Mouse (Mus musculus) cerebellum, postnatal 4 days (tissue): ENCODE measurements around the gene Rsph1.
A peak's percentile ranks its signal among the peaks of the same experiment; 100 is the strongest.

Experiments used
- DNase-seq, 2 experiments: peaks; one replicate each; pipeline ENCODE4 v3.0.0; 2022; ENCODE audit warnings: low spot score in 2 of 2, mixed read lengths in 1 of 2

The Rsph1 gene

DNA sequence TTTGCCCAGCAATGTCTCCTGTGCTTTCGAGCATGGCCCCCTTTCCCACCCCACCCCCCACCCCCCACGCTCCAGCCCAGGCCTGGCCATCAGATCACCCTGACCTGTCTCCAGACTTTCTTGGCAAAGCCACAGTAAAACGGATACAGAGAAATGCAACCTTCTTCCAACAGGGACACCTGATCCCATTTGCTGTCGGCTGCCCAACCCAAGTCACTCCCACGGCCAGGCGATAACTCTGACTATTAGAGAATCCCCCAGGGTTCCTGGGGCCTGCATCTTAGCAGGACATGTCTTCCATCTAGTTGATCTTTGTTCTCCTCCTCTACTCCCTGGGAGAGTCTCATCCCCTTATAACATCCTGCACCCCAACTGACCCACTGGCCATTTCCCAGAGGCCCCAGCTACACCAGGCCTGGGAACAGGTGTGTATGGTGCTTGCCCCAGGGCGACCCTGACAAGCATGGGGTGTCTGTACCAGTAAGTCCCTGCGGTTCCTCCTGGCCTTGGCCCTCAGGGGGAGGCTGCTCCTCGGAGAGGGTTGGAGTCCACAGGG is 18.8 kb downstream of the Rsph1 start:
- DNase-seq = no peak

DNA sequence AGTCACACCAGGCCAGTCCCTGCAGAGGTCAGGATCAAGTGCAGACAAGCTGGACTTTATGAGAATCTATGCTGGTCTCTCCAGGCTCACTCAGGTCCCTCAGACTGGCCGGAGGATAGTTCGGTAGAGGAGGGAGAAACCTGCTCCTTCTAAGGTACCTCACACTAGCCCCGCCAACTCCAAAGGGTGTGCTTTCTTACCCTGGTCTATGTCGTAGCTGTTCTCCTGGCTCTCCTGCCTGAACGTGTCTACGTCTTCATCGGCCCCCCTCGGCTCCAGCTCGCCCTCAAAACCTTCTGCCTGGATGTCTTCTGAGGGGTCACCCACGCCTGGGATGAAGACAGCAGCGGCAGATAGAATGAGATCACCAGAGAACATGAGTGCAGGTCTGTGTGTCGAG is 19.3 kb downstream of the Rsph1 start:
- no peak for DNase-seq

DNA sequence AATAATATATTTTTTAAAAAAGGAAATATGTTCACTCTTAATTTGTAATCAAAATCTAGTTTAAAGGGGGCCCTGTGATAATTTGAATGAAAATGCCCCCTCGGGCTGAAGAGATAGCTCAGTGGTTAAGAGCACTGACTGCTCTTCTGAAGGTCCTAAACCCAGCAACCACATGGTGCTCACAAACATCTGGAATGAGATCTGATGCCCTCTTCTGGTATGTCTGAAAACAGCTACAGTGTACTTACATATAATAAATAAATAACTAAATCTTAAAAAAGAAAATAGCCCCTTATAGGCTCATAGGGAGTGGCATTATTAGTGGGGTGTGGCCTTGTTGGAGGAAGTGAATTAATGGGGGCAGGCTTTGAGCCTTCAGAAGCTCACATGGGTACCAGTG is 20.0 kb downstream of the Rsph1 start:
- DNase-seq = no peak

DNA sequence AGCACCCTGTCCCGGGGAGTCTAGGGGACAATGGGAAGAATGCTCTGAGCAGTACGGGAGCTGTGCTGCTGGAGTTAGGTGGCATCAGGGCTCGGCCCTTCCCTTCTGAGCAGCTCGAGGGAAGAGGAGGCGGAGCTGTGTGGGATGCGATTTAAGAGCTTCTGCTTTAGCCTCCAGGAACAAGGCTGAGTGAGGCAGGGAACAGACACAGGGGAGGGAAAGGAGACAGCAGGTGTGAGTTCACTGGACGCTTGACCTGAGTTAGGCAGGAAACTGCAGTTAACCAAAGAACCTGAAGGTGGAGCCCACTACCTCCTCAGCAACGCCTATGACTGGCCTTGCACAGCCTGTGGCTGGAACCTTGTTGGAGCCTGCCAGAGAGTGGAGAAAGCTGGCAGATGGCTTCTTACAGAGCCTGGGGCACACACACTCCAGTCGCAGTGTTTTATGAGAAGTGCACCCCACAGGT is 22.7 kb downstream of the Rsph1 start:
- DNase-seq = peak; percentile 70 to 88

DNA sequence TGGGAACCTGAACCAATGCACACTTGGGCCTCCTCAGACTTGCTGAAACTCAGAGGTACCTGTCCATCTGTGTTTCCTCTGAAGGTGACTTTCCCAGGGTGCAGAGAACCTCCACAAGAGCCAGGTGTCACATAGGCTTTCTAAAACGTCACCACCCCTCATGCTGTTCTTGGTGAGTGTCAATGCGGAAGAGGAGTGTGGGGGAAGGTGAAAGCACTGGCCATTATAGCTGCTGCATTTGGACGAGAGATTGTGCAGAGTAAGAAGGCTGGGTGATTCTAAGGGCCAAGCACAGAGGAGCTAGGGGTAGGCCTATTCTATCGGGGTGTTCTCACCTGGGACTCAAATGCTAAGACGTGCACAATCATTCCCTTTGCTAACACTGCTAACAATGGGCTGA is 23.2 kb downstream of the Rsph1 start:
- DNase-seq = no peak

DNA sequence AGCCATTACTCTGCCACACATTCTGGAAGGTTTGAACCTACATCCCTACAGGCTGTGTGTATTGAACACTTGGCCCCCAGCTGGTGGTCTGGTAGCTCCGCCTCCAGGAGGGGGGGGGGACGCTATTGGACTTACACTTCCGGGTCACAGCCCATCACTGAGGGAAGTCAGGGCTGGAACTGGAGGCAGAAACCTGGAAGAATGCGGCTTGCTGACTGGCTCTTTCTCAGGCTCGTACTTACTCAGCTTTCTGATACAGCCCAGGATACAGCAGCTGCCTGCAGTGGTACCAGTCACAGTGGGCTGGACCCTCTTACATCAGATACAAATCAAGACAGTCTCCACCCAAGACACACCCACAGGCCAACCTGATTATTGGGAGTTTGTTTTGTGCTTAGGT is 30.0 kb downstream of the Rsph1 start:
- DNase-seq = no peak

DNA sequence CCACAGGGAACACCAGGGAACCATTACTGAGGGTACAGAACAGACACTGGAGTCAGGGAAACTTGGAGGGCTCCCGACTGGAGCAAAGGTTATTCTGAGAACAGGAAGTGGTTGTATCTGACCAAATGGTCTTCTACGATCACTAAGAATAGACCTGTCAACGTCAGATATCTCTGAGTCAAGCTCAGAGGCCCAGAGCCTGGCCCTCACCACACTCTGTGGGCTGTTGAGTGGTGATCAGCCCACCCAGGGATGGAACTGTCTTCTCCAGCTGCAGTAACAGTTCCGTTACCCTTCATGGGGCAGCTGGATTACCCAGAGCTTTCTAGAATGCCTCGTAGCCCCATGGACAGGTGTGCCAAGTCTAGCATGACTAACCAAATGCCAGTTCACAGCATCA is 31.9 kb downstream of the Rsph1 start:
- DNase-seq = no peak

DNA sequence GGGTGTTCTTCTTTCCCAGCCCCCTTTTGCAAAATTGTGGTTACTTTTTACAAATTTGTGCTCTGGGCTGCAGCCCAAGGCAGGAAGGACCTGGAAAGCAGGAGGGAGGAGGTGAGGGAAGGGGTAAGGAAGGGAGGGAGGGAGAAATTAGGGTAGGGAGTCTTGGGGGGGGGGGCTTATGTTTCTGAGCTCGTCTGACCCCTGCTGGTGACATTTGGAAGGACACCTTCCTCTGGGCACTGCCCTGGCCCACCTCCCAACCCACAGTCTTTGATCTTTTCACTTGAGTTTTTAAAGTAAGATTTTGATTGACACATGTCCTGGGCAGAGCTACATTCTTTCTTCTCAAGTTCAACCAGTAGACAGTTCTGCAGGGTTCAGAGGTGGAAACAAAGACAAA is 34.4 kb downstream of the Rsph1 start:
- DNase-seq = no peak

DNA sequence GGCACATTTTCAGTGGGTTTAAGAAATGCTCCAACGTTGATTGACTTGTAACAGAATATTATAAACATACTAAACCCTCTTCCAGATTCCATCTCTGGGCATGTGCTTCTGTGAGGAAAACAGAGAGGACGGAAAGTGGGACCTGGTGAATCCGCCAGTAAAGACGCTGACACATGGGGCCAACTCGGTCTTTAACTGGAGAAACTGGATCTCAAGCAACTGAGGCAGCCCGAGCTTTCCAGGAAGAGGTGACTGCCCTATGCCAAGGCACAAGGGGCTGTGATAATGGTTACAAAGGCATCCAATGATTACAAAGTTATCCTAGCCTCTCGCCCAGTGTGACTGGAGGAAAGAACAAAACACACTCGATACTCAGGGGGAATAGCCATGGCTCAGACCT is 36.0 kb downstream of the Rsph1 start:
- DNase-seq = peak in 1 of 2 experiments; percentile 16

DNA sequence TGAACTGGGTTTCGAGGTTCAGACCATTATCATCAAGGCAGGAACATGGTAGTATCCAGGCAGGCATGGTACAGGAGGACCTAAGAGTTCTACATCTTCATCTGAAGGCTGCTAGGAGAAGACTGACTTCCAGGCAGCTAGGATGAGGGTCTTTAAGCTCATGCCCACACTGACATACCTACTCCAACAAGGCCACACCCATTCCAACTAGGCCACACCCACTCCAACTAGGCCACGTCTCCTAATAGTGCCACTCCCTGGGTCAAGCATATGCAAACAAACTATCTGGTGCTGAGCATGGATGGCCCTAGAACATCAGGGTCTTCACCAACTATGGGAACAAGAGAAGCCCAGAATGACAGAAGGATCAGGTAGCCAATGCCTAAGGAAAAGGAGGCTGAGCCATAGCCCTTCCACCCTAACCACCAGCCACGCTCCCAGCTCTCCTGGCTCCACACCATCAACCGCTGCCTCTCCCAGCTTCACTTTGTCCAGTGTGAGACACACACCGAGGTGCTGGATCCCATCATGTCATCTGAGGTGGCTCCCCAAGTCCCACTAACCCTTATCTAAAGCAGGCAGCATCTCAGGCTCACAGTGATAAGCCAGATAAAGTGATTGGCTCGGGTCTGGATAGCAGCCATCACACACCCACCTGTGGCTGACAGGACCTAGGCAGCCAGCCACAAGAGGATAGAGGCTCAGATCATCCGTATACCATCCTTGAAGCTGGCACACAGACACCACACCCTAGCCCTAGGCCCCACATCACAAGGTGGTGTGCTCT is 38.8 kb downstream of the Rsph1 start:
- peak in 1 of 2 experiments; percentile 15 for DNase-seq

DNA sequence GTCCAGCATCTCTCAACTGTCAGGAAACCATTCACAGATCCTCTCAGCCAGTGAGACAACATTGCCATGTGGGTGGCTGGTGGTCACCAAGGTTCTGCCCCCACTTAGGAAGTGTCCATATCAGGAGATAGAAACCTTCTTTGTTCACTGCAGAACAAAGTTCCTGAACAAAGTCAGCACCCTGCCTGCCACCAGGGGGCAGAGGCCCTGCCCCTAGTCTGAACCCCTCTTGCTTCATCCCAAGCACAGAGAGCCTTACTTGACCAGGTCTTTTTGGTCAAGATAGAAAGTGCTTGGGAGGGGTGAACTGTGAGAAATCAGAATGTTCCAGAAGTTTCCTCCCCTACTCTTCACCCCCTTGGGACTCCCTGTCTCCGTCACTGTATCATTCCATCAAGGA is 41.3 kb downstream of the Rsph1 start:
- DNase-seq = peak in 1 of 2 experiments; percentile 2

DNA sequence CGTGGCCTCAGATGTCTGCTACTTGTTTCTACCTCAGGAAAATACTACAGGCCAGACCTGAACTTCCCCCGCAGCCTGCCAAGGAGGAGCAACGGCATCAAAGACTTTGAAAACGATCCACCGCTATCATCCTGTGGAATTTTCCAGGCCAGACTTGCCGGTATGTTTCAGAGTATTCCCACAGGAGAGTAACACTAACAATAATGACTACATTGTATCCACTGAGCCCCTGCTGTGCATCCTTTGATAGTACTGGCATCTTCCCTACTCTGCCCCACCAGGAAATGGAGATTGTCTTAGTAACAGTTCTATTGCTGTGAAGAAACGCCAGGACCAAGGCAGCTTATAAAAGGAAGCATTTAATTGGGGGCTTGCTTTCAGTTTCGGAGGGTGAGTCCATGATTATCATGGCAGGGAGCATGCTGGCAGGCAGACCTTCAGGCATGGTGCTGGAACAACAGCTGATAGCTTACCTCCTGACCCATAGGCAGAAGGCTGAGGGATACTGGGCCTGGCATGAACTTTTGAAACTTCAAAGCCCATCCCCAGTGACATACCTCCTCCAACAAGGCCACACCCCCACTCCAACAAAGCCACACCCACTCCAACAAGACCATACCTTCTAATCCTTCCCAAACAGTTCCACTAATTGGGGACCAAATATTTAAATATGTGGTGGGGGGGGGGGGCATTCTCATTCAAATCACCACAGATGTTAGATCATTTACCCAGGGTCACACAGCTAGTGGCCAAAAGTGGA is 44.8 kb downstream of the Rsph1 start:
- peak in 1 of 2 experiments; percentile 6 for DNase-seq

DNA sequence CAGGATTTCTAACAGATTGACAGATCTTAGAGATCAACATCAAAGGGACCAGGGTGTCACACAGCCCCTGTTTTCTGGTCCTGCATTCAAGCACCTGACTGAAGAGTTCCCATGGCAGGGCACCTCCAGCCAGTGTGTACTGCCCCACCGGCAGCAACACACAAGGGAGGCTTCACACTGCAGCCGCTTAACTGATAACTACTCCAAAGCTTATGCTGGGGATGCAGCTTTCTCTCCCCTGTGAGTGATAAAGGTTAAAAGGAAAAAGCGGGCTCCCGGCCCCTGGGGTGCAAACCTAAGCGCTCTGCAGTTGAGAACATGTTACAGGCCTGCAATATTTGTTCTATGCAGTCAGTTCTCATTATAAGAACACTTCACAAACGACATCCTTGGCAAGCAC is 45.4 kb downstream of the Rsph1 start:
- DNase-seq = peak in 1 of 2 experiments; percentile 13

DNA sequence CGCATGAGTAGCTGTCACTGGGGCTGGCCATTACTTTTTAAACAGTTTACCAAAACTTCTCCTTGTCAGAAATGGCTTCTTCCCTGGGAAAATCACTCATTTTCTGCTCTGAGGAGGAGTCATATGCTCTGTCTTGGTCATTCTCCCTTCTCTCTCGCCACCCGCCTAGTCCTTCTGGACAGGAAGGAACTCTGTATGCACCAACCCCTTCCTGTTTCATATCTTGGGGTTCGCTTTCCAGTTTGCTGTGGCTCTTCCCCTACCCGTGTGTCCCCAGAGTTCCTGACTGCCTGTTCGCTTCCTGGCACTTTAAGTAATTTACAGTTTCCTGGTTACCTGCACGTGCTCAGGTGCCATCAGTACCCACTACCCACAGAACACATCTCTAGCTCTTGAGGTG is 50.3 kb downstream of the Rsph1 start:
- no peak for DNase-seq

DNA sequence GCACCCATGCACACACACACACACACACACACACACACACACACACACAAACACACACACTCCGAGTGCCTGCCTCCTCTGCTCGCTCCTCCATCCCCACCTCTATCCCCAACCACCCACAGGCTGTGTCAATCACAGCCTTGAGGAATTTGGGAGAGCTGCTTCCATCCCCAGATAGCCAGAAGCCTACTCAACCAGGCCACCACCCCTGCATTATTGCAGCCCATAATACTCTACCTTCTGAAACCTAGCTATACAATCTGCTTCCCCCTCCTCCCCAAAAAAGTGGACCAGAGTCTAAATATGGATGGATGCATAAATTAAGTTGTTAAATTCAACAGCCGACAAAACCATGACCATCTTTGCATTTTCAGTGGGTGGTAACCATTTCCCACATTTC is 50.8 kb downstream of the Rsph1 start:
- DNase-seq = peak in 1 of 2 experiments; percentile 2

DNA sequence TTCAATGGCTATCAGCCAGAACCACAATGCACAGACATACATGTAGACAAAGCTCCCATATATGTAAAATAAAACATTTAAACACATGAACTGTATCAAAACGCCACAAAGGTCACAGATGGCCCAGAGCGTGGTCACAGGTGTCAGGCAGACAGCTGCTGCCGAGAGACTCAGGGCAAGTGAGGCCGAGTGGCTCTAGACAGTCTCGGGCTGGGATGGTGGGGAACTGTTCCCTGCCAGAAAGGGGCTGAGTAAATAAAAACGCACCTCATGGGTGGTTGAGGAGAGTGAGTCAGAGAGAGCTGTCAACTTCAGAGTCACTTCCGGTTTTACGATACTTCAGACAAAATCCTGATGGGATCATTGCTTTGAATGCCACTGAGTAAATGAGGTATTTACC is 52.6 kb downstream of the Rsph1 start:
- no peak for DNase-seq

DNA sequence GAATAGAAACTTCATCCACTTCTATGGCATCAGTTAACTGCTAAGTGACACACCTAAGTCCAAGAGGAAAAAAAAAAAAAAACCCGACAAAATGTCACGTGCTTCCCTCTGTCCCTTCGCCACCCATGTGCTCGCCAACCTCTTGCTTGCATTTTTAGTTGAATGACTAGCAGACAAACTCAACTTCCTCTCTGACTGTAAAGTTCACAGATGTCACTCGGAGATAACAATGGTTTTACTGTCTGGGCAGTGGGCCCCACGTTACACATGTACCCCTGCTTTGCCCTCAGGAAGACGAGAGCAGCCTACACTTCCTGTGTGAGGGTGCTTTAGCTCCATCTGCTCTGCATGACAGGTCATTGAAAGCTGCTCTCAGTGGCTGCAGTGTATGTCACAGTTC is 53.3 kb downstream of the Rsph1 start:
- no peak for DNase-seq

DNA sequence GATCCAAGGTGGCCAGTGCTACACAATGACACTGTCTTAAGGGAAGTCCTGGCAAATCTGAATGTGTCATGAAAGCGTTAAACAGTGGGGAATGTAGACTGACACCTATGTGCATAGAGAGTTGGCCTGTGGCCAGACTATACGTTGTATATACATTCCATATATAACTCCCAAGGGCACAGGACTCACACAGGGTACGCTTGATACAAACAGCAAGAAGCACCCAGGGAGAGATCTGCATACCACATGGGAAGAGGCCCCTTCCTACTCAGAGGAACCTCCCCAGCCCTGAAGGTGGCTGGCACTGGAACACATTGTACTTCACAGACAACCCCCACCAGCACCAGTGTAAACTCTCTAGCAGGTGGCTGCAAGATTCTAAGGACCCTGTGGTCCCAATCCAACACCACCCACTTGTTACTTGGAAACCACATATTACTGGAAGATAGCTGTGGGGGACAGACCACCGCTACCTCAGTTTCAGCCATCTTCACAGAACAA is 54.3 kb downstream of the Rsph1 start:
- no peak for DNase-seq

DNA sequence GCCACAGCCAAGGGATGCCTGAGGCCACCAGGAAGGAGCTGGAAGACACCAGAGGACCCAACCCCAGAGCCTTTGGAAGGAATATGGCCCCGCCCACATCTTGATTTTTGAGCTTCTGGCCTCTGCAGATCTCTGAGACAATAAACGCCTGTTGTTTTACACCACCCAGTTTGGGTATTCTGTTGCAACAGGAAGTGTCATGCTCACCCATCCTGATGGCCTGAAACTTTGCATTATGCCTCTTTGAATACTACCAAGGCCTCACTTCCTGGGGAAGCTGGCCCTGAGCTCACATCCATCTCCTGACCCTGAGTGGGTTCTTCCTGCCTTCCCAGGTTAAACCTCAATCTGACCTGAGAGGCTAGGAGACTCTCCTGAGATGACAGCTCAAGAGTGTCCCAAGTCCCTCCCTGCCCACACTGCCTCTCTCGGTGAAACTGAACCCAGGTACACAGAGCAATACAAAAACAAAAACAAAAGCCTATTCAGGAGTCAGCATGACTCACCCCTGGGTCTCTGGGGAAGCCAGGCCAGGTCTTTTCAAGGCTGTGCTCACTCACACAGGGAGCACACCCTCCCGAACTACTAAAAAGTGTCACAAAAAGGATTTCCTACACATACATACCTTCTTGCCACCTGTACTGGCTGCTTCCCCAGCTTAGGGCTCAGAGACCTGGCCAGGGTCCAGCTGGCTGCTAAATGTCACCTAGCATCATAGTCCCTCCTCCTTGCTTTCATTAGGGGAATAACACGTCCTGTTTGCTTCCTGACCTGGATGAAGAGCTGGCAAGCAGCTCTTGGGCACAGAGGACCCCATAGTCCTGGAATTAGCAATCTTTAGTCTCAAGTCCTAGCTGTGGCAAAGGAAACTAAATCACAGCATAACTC is 60.9 kb downstream of the Rsph1 start:
- no peak for DNase-seq

DNA sequence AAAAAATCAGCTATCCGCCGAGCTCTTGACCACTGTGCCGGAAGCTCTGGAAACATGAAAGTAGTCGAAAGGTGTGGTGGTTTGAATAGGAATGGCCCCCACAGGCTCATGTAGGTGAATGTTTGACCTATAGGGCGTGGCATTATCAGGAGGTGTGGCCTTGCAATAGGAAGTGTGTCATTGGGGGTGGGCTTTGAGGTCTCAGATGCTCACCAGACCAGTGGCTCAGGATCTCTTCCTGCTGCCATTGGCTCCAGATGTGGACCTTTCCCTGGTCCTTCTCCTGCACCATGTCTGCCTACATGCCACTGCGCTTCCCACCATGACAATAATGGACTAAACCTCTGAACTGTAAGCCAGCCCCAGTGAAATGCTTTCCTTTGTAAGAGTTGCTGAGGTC is 65.3 kb downstream of the Rsph1 start:
- DNase-seq = no peak

DNA sequence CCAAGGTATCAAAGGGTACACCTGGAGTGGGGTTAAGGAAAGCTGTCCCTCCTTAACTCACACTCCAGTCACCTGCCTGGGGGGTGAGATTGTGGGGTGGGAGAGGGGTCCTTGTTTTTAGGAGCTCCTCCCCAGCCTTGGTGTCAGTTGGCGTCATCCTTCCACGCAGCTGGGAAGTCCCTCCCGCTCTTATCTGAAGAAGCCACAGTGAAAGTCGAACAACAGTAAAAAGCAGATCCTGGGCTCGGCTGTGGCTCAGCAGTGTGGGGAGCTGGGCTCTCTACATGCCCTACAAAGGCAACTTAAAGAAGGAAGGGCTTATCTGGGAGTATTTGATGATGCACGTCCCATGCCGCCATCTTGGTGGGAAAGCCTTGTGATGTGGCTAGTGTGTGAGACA is 66.9 kb downstream of the Rsph1 start:
- DNase-seq = no peak
